Mouse (Mus musculus) embryonic fibroblast, embryonic 13.5 days (primary cell): ENCODE results near the gene Gm3149. TPM values are rescaled to one million over a fixed set of nuclear protein-coding genes. Genes with fewer than 3 reads are reported as not detected.
"Not testable (repeated sequence)": the region's sequence is repeated elsewhere in the genome, so short reads cannot be mapped to it uniquely, and the experiment has no call there.

ENCODE experiments used
- H3K27ac ChIP-seq: 2 replicates; pipeline ENCODE4 v1.5.1; 2012; ENCODE audit warnings: low read length, control low read depth, inconsistent platforms; ENCODE audit not compliant: insufficient read depth
- H3K4me1 ChIP-seq: 2 replicates; pipeline ENCODE4 v1.6.1; 2011; ENCODE audit warnings: low read length; ENCODE audit not compliant: control insufficient read depth, insufficient read depth
- H3K4me3 ChIP-seq: 2 replicates; pipeline ENCODE4 v1.5.1; 2011; ENCODE audit warnings: mild to moderate bottlenecking, control low read depth, low read length; ENCODE audit not compliant: insufficient read depth
- polyA plus RNA-seq: library from polyadenylated mRNA; stranded (reverse); fragments of >200 nt; gene quantifications from 2 replicates; pipeline ENCODE4 v1.2.4, GENCODE M21; 2011; ENCODE audit warnings: low read depth; ENCODE audit not compliant: missing spikeins, insufficient read length

Gm3149 gene
- not detected in 2 replicates for polyA plus RNA-seq

- H3K4me1 ChIP-seq, H3K27ac ChIP-seq, H3K4me3 ChIP-seq: not testable (repeated sequence)
These were observed at the start of gene Gm3149 for GRCm38 (mm10) chr14:4316983-4317382. TSS of gene Gm3149 (plus strand) at chr14:4317283.

GRCm38 (mm10) chr14:4269238-4269950 lies 47.7 kb upstream of the Gm3149 start:
- H3K4me1 ChIP-seq, H3K27ac ChIP-seq, H3K4me3 ChIP-seq: not testable (repeated sequence)

- H3K4me3 ChIP-seq, H3K27ac ChIP-seq, H3K4me1 ChIP-seq: not testable (repeated sequence)
These were observed 37.3 kb upstream of the Gm3149 start for GRCm38 (mm10) chr14:4279828-4280227.

GRCm38 (mm10) chr14:4334476-4335080 lies 17.5 kb downstream of the Gm3149 start, which contains the start of gene 2610042L04Rik:
TSS of gene 2610042L04Rik (plus strand) at chr14:4334763.
- not testable (repeated sequence) for H3K4me1 ChIP-seq, H3K27ac ChIP-seq, H3K4me3 ChIP-seq

- H3K4me3 ChIP-seq, H3K4me1 ChIP-seq, H3K27ac ChIP-seq: not testable (repeated sequence)
These were observed 18.4 kb downstream of the Gm3149 start for GRCm38 (mm10) chr14:4335506-4335905.

GRCm38 (mm10) chr14:4368991-4369390 lies 51.9 kb downstream of the Gm3149 start:
- H3K4me1 ChIP-seq, H3K27ac ChIP-seq, H3K4me3 ChIP-seq: not testable (repeated sequence)

GRCm38 (mm10) chr14:4369691-4370090 lies 52.6 kb downstream of the Gm3149 start:
- not testable (repeated sequence) for H3K4me3 ChIP-seq, H3K4me1 ChIP-seq, H3K27ac ChIP-seq

Other genes with a start within 250 kb of the Gm3149 start
- gene Gm3115, start 233.2 kb upstream of the Gm3149 start, polyA plus RNA-seq, result not detected in 2 replicates
- gene Gm8108, start 206.8 kb upstream of the Gm3149 start, polyA plus RNA-seq, result not detected in 2 replicates
- gene Gm3127, start 152.3 kb upstream of the Gm3149 start, polyA plus RNA-seq, result not detected in 2 replicates
- gene Gm2974, start 134.7 kb upstream of the Gm3149 start, polyA plus RNA-seq, result not detected in 2 replicates
- not detected in 2 replicates for gene Gm3138, start 67.7 kb upstream of the Gm3149 start, polyA plus RNA-seq
- gene 2610042L04Rik, start 17.5 kb downstream of the Gm3149 start, polyA plus RNA-seq, result 0.27 and 0.32 TPM in 2 replicates
- not detected in 2 replicates for gene Gm3159, start 80.2 kb downstream of the Gm3149 start, polyA plus RNA-seq
- gene Gm3164, start 98.2 kb downstream of the Gm3149 start, polyA plus RNA-seq, result not detected in 2 replicates
- not detected in 2 replicates for gene Gm3173, start 113.7 kb downstream of the Gm3149 start, polyA plus RNA-seq
- gene Gm3182, start 164.5 kb downstream of the Gm3149 start, polyA plus RNA-seq, result not detected in 2 replicates
- not detected in 2 replicates for gene Gm3047, start 238.1 kb downstream of the Gm3149 start, polyA plus RNA-seq